Mouse (Mus musculus) midbrain, embryonic 12.5 days (tissue): ENCODE results near the gene Gm7694. TPM values are rescaled to one million over a fixed set of nuclear protein-coding genes. Genes with fewer than 3 reads are reported as not detected.

Source experiments
- ATAC-seq: fragments of 200-750 bp; cut with Nextera tagmentation; 2 replicates; pipeline ENCODE4 v1.8.0; 2017; ENCODE audit warnings: low read depth, moderate TSS enrichment, moderate library complexity; ENCODE audit not compliant: low FRiP score
- H3K27ac ChIP-seq: fragments of 300-500 bp; sonication (generic); replicated peaks from 2 replicates; pipeline ENCODE4 v1.5.1; 2016; ENCODE audit warnings: mild to moderate bottlenecking
- H3K27me3 ChIP-seq: fragments of 300-500 bp; sonication (generic); 2 replicates; pipeline ENCODE4 v1.6.1; 2016; ENCODE audit warnings: mild to moderate bottlenecking
- H3K36me3 ChIP-seq: fragments of 300-500 bp; sonication (generic); 2 replicates; pipeline ENCODE4 v1.6.1; 2016
- H3K4me1 ChIP-seq: fragments of 300-500 bp; sonication (generic); 2 replicates; pipeline ENCODE4 v1.6.1; 2016
- H3K4me2 ChIP-seq: fragments of 300-500 bp; sonication (generic); replicated peaks from 2 replicates; pipeline ENCODE4 v1.6.1; 2016; ENCODE audit warnings: mild to moderate bottlenecking, moderate library complexity
- H3K4me3 ChIP-seq: fragments of 300-500 bp; sonication (generic); 2 replicates; pipeline ENCODE4 v1.5.1; 2016; ENCODE audit warnings: mild to moderate bottlenecking
- H3K9ac ChIP-seq: fragments of 300-500 bp; sonication (generic); replicated peaks from 2 replicates; pipeline ENCODE4 v1.6.1; 2016; ENCODE audit warnings: mild to moderate bottlenecking, moderate library complexity
- H3K9me3 ChIP-seq: fragments of 300-500 bp; sonication (generic); 2 replicates; pipeline ENCODE4 v1.6.1; 2016; ENCODE audit warnings: mild to moderate bottlenecking
- WGBS: fragments of 180-500 bp; shearing (Covaris S2); methylation state at CpG from one replicate; pipeline ENCODE4 v1.1.7; 2016; 5-methylcytosine and 5-hydroxymethylcytosine counted together
- polyA plus RNA-seq: library from polyadenylated mRNA; unstranded; fragments of >200 nt; fragmentation: Nextera tagmentation; extraction: Ambion mirVana; gene quantifications from 2 replicates; pipeline ENCODE4 v1.2.1, GENCODE M21; 2016

Gene Gm7694
- 2.6 and 3.3 TPM in 2 replicates for polyA plus RNA-seq

GRCm38 (mm10) chr1:170306232-170306631 lies at the start of gene Gm7694:
Gene Gm7694, minus strand, starts transcription at chr1:170306332.
- Histone ChIP-seq H3K36me3 (no peaks in the 10 kb centered on the region), H3K9me3 (no peaks in the 10 kb centered on the region), H3K27ac (no peak within 1 kb of the TSS), H3K4me3 (no peak within 1 kb of the TSS), H3K4me2 (no peak within 1 kb of the TSS), H3K4me1 (no peaks in the 10 kb centered on the region), H3K9ac (no peak within 1 kb of the TSS), H3K27me3 (no peaks in the 10 kb centered on the region)
- ATAC-seq: no peak
- WGBS: 98% methylated on average over 4 of the region's 4 CpGs

GRCm38 (mm10) chr1:170353335-170353734 lies 47.2 kb upstream of the Gm7694 start:
- Histone ChIP-seq H3K36me3 (no peaks in the 10 kb centered on the region), H3K9me3 (no peaks in the 10 kb centered on the region), H3K27me3 (no peaks in the 10 kb centered on the region; the same call in 1 of the 2 replicates), H3K4me3 (no peak overlapping the region), H3K4me2 (no peak overlapping the region), H3K9ac (no peak overlapping the region), H3K27ac (no peak overlapping the region), H3K4me1 (no peaks in the 10 kb centered on the region)
- 80% methylated on average over 3 of the region's 3 CpGs for WGBS
- no peak for ATAC-seq

- no peaks in the 10 kb centered on the region for H3K4me1 ChIP-seq
- H3K27ac ChIP-seq: no peak overlapping the region
- H3K27me3 ChIP-seq: no peaks in the 10 kb centered on the region
- ATAC-seq: no peak
- H3K4me3 ChIP-seq: no peak overlapping the region
- no peak overlapping the region for H3K4me2 ChIP-seq
- H3K9ac ChIP-seq: no peak overlapping the region
- no peaks in the 10 kb centered on the region for H3K9me3 ChIP-seq
- H3K36me3 ChIP-seq: no peaks in the 10 kb centered on the region
Observed at GRCm38 (mm10) chr1:170351080-170351479, 44.9 kb upstream of the Gm7694 start.

- Histone ChIP-seq H3K4me1 (0 out of 2 replicates have a peak, but pooled peaks cover 8% of the 10 kb centered on the region), H3K27ac (no peak overlapping the region), H3K4me2 (no peak overlapping the region), H3K27me3 (no peaks in the 10 kb centered on the region), H3K9ac (no peak overlapping the region), H3K36me3 (no peaks in the 10 kb centered on the region), H3K4me3 (no peak overlapping the region), H3K9me3 (no peaks in the 10 kb centered on the region)
- 74% methylated on average over 3 of the region's 3 CpGs for WGBS
- no peak for ATAC-seq
Observed at GRCm38 (mm10) chr1:170346266-170346665, 40.1 kb upstream of the Gm7694 start.

GRCm38 (mm10) chr1:170343906-170344305 lies 37.8 kb upstream of the Gm7694 start:
- Histone ChIP-seq H3K4me3 (no peak overlapping the region), H3K4me1 (0 out of 2 replicates have a peak, but pooled peaks cover 8% of the 10 kb centered on the region), H3K9ac (no peak overlapping the region), H3K9me3 (no peaks in the 10 kb centered on the region), H3K36me3 (no peaks in the 10 kb centered on the region), H3K27ac (no peak overlapping the region), H3K4me2 (no peak overlapping the region), H3K27me3 (no peaks in the 10 kb centered on the region)
- 92% methylated on average over 4 of the region's 4 CpGs for WGBS
- no peak for ATAC-seq

- ATAC-seq: no peak; the same call in 1 of the 2 replicates
- no peak overlapping the region for H3K27ac ChIP-seq
Observed at GRCm38 (mm10) chr1:170343081-170343480, 36.9 kb upstream of the Gm7694 start.

GRCm38 (mm10) chr1:170339943-170340342 lies 33.8 kb upstream of the Gm7694 start:
- Histone ChIP-seq H3K4me2 (no peak overlapping the region), H3K9me3 (no peaks in the 10 kb centered on the region), H3K27ac (no peak overlapping the region), H3K4me1 (0 out of 2 replicates have a peak, but pooled peaks cover 8% of the 10 kb centered on the region), H3K27me3 (no peaks in the 10 kb centered on the region), H3K9ac (no peak overlapping the region), H3K4me3 (no peak overlapping the region), H3K36me3 (no peaks in the 10 kb centered on the region)
- no peak for ATAC-seq
- WGBS: 94% methylated on average over 3 of the region's 3 CpGs

More at GRCm38 (mm10) chr1:170343081-170343480, 36.9 kb upstream of the Gm7694 start:
- no peak overlapping the region for H3K4me3 ChIP-seq
- no peak overlapping the region for H3K4me2 ChIP-seq
- no peaks in the 10 kb centered on the region for H3K27me3 ChIP-seq
- H3K36me3 ChIP-seq: no peaks in the 10 kb centered on the region
- H3K9ac ChIP-seq: no peak overlapping the region
- H3K4me1 ChIP-seq: 0 out of 2 replicates have a peak, but pooled peaks cover 8% of the 10 kb centered on the region
- WGBS: 48% methylated on average over 8 of the region's 8 CpGs
- no peaks in the 10 kb centered on the region for H3K9me3 ChIP-seq

GRCm38 (mm10) chr1:170332775-170333174 lies 26.6 kb upstream of the Gm7694 start:
- H3K4me1 ChIP-seq: no peaks in the 10 kb centered on the region
- H3K27me3 ChIP-seq: no peaks in the 10 kb centered on the region
- H3K36me3 ChIP-seq: no peaks in the 10 kb centered on the region
- no peak for ATAC-seq
- no peaks in the 10 kb centered on the region for H3K9me3 ChIP-seq
- H3K4me3 ChIP-seq: no peak overlapping the region
- H3K9ac ChIP-seq: no peak overlapping the region
- WGBS: 75% methylated on average over 4 of the region's 4 CpGs
- H3K27ac ChIP-seq: no peak overlapping the region
- no peak overlapping the region for H3K4me2 ChIP-seq

- H3K4me1 ChIP-seq: no peaks in the 10 kb centered on the region
- 67% methylated on average over 6 of the region's 6 CpGs for WGBS
- H3K27me3 ChIP-seq: no peaks in the 10 kb centered on the region
- H3K4me2 ChIP-seq: no peak overlapping the region
- no peak for ATAC-seq
- no peaks in the 10 kb centered on the region for H3K9me3 ChIP-seq
- no peaks in the 10 kb centered on the region for H3K36me3 ChIP-seq
- H3K4me3 ChIP-seq: no peak overlapping the region
- H3K27ac ChIP-seq: no peak overlapping the region
- H3K9ac ChIP-seq: no peak overlapping the region
Observed at GRCm38 (mm10) chr1:170331926-170332325, 25.8 kb upstream of the Gm7694 start.

- H3K4me2 ChIP-seq: no peak overlapping the region
- no peaks in the 10 kb centered on the region for H3K4me1 ChIP-seq
- no peak overlapping the region for H3K27ac ChIP-seq
- no peak overlapping the region for H3K4me3 ChIP-seq
- H3K9ac ChIP-seq: no peak overlapping the region
- H3K27me3 ChIP-seq: no peaks in the 10 kb centered on the region
- H3K9me3 ChIP-seq: no peaks in the 10 kb centered on the region
- H3K36me3 ChIP-seq: no peaks in the 10 kb centered on the region
- ATAC-seq: no peak
- WGBS: 92% methylated on average over 4 of the region's 4 CpGs
Observed at GRCm38 (mm10) chr1:170325277-170325676, 19.1 kb upstream of the Gm7694 start.

- no peak for ATAC-seq
- no peaks in the 10 kb centered on the region for H3K36me3 ChIP-seq
- H3K4me2 ChIP-seq: no peak overlapping the region
- H3K27ac ChIP-seq: no peak overlapping the region
- H3K4me1 ChIP-seq: no peaks in the 10 kb centered on the region
- no peak overlapping the region for H3K9ac ChIP-seq
- no peaks in the 10 kb centered on the region for H3K9me3 ChIP-seq
- H3K27me3 ChIP-seq: no peaks in the 10 kb centered on the region
- no peak overlapping the region for H3K4me3 ChIP-seq
- WGBS: 90% methylated on average over 1 of the region's 1 CpGs
Observed at GRCm38 (mm10) chr1:170324312-170324711, 18.2 kb upstream of the Gm7694 start.

GRCm38 (mm10) chr1:170323001-170323400 lies 16.9 kb upstream of the Gm7694 start:
- no peak overlapping the region for H3K4me2 ChIP-seq
- WGBS: 89% methylated on average over 10 of the region's 10 CpGs
- H3K4me3 ChIP-seq: no peak overlapping the region

GRCm38 (mm10) chr1:170322046-170322445 lies 15.9 kb upstream of the Gm7694 start:
- WGBS: 78% methylated on average over 2 of the region's 2 CpGs
- Histone ChIP-seq H3K27me3 (no peaks in the 10 kb centered on the region), H3K36me3 (no peaks in the 10 kb centered on the region), H3K4me3 (no peak overlapping the region), H3K4me2 (no peak overlapping the region), H3K4me1 (no peaks in the 10 kb centered on the region), H3K9me3 (no peaks in the 10 kb centered on the region), H3K9ac (no peak overlapping the region), H3K27ac (no peak overlapping the region)
- ATAC-seq: no peak

More at GRCm38 (mm10) chr1:170323001-170323400, 16.9 kb upstream of the Gm7694 start:
- no peak overlapping the region for H3K27ac ChIP-seq
- H3K4me1 ChIP-seq: no peaks in the 10 kb centered on the region
- no peaks in the 10 kb centered on the region for H3K36me3 ChIP-seq
- no peaks in the 10 kb centered on the region for H3K27me3 ChIP-seq
- H3K9ac ChIP-seq: no peak overlapping the region
- H3K9me3 ChIP-seq: no peaks in the 10 kb centered on the region
- ATAC-seq: no peak
